Mouse (Mus musculus): ENCODE measurements around the gene Gpr135. TPM values are rescaled to one million over a fixed set of nuclear protein-coding genes. Genes with fewer than 3 reads are reported as not detected.
"Not testable (repeated sequence)": the region's sequence is repeated elsewhere in the genome, so short reads cannot be mapped to it uniquely, and the experiment has no call there.

Gpr135 gene
- total RNA-seq, 4 experiments from 2014 or later = 0.07 to 0.19 (median 0.11) TPM

DNA sequence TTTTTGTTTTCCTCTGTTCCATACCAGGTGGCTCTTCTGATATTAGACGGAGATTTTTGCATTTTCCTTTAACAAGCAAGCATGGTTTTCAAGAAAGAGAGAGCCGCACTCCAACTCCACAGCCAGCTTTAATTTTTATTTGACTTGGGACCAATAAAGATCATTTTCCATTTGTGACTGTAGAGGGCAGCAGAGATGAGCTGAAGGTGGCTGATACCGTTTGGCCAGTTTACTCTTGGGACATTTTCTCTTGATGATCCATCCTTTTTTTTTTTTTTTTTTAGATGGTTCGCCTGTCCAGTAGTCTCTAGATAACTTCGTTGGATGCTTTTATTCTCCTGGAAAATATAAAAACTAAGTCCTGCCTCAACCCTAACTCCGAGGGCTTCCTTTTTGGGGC lies 17.6 kb downstream of the Gpr135 start:
- DNase-seq (ENCODE audit: low spot score in 2 of 2) = no peak

DNA sequence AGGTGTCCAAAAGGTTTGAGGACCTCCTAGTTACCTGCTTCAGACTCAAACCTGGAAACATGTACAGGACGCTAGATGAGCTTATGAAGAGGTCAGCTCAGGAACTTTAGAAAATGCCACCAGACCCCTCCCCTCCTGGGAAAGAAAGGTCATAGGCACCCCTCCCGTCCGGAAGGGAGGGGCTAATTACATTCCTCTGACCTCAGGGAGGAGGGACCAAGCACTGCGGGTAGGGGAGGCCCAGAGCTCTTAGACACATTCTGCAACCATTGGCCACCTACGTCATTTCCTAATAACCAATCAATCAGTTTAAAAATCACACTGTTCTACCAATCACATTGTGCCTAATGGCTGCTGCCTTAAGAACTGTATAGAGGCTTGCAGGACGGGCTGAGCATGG lies 18.4 kb downstream of the Gpr135 start:
- DNase-seq (ENCODE audit: low spot score in 2 of 2) = no peak

DNA sequence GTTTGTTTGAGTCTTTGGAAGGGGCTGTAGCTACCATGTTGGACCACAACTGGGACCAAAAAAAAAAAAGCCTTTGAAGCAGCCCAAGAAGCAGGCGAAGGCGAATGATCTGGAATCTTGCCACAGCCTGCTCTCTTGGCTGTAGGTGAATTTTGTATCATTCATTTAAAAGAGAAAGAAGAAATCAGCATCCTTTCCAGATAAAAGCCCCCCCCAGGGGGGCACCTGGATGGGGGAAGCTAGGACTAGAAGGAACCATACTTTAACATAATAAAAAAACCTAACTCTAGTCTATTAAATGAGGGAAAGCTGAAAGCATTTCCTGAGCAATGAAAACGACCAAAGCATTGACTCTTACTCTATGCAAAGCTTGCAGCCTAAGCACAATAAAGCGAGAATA lies 20.1 kb downstream of the Gpr135 start:
- DNase-seq (ENCODE audit: low spot score in 2 of 2) = no peak

DNA sequence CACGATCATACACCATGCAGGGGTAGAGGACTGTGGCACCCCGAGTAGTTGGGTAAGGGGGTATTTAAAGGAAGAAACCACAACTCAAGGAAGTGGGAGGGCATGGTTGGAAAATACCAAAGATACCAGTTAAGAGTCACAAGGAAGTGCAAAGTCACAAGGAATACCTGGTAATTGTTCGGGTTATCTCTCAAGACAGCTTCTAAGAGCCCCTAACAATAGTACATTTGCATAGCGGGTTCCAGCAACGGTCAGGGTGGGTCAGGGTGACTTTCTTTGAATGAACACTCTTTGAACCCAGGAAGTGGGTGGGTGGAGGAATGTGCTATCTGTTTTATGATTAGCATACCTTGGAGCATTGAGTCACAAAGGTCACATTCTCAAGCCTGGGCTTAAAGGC lies 20.8 kb downstream of the Gpr135 start:
- not testable (repeated sequence) for DNase-seq (ENCODE audit: low spot score in 2 of 2)

DNA sequence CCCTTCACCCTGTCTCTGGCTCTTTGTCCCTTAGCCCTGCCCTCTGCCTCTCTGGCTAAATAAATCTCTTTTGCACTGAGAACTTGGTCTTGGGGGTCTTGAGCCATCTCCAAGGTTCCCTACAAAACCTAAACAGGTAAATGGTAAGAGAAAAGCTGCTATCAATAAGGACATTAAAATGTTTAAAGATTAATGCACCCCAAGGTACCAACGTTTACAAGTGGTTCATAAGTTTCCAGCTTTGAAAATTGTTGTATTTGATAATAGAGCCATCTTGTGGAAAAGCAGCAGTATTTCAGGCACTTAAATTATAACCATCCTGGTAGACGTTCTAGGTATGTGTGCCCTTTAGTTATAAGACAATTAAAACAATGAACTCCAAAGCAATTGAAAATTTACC lies 23.4 kb downstream of the Gpr135 start:
- no peak for DNase-seq (ENCODE audit: low spot score in 2 of 2)

DNA sequence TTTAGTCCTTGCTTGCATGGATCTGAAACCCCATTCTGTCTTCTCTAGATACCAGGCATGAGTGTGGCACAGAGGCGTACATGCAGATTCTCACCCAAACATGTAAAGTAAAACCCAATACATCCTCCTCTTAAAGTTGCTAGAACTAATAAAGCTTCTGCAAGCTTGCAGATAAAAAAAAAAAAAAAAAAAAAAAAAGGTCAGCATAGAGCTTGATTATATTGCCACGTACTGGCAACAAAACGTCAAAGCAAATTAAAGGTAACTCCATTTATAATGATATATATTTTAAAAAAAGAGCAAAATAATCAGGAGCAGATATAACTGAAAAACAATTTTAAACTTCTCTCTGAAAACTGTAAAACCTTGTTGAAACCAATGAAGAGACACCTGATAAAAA lies 29.7 kb downstream of the Gpr135 start:
- no peak for DNase-seq (ENCODE audit: low spot score in 2 of 2)

DNA sequence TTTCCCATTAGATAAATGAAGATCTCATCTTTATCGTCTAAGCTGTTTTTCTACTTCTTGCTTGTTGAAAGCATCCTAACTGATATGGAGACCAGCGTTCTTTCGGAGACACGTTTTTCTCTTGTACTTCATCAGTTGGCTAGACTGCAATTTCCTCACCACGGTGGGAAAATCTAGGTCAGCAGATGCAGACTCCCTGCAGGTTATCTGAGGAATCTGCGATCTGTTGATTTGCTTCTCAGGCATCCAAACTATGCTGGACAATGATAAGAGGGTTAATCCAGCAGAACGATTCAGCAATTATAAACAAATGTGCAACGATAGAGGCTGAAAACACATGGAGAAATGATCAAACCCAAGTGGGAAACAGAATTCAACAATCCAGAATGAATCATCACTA lies 31.4 kb downstream of the Gpr135 start:
- DNase-seq (ENCODE audit: low spot score in 2 of 2) = no peak

DNA sequence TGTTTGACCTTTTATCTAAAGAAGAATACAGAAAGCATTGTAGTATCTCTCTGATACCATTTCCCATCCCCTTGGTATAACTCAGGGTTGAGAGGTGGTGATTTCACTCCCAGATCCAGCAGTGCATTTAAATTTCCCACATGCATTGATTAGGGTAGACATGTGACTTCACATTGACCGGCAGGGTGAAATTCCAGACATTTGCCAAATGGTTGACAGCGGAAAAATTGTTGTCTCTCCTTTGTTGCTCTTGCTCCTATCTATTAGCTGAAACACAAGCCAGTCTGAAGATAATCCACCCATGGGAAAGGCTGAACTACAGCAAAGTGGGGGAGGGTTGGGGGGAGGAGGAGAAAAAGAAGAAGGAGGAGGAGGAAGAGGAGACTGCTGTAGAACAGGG lies 32.1 kb downstream of the Gpr135 start:
- no peak for DNase-seq (ENCODE audit: low spot score in 2 of 2)

DNA sequence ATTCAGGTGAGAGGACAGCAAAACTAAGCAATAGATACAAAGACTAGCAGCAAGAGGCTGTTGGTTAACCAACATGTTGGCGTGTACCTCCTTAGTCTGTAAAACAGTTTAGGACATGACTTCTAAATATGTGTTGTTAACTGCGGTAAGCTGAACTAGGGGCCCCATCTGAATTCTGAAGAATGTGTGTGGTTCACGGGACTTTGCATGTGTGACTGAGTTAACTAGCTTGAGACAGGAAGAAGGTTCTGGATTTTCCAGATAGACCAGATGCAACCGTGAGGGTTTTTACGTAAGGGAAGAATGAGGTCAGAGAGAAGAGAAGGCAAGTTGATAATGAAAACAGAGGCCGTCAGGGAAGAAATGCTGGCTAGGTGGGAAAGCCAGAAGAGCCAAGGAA lies 33.9 kb downstream of the Gpr135 start:
- DNase-seq (ENCODE audit: low spot score in 2 of 2) = no peak

DNA sequence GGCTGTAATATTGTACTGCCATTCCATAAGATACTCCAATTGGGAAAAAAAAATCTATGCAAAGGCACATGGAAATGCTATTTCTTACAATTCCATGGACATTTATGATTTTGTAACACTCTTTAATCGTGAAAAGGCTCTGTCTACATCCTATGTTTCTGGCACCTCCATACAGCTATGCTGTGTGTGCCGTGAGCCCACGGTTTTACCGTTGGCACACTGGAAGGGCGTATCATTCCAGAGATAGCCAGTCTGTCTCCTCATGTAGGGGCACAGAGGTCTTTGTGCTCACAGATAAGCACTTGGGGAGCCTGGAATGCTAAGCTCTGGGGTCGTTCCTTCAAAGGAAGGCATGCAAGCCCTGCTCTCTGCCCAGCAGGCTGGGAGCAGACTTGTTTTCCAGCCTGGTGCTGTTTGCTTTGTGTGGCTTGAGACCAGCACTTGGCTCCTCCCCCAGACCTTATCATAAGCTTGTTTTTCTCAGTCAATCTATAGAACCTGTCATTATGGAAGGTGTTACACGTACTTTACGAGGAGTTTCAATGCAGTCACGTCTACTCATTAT lies 34.7 kb downstream of the Gpr135 start:
- DNase-seq (ENCODE audit: low spot score in 2 of 2) = no peak

DNA sequence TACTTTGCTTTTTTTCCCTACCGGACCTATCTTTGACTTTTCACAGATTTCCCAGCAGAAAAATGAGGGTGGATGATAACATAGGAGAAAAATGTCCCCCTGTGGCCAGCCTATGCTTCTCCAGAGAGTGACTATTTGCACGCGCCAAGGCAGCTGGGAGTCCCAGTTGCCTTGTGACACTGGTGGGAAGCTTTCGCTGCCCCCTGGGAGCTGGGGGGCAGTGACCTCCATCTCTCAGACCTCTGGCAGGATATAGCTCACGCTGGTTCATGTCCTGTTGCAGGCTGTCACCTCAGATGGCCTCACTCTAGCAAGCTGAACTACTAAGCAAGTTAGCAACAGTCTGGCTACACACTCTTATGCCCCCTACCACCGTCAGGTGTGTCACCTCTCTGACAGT lies 39.1 kb downstream of the Gpr135 start:
- DNase-seq (ENCODE audit: low spot score in 2 of 2) = peak in 1 of 2 experiments; percentile 41

DNA sequence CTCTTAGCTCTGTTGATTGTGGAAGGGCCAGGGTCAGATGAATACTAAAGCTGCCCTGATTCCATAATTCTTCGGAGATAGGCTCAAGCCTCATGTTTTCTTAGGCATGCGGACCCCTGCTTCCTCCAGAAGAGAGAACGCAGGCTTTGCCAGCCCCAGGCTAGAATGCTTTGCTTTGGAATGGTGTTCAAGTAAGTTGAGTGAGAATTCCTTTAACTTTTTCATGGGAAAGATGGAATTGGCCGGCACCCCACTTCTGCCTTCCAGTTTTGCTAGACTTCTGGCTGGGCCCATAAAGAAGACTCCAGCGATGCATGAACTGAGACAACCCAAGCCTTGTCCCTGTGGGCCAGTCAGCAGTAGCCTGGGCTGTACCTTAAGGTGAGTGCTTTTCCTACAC lies 39.8 kb downstream of the Gpr135 start:
- no peak for DNase-seq (ENCODE audit: low spot score in 2 of 2)

DNA sequence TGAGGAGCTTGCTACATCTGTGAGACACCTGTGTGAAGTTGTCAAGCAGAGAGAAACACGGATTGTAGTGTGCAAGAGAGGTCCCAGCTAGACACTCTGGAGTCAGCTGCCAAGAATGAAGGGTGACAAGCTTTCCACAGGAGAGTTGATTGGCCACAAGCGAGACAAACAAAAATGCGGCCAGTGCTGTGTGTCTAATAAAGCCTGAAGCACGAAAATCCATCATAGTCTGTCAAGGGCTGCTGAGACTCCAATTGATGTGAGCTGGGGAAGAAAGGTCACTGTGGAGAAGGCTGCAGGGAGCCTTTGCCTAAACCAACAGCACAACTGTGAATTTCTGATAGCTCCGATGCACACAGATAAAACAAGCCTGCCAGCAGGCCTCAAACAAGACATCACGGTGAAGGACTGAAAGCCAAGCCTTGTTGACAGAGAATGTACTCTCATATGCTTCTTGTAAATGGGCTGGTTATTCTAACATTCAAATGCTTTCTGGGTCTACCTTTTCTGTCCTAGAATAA lies 45.6 kb downstream of the Gpr135 start:
- no peak for DNase-seq (ENCODE audit: low spot score in 2 of 2)

DNA sequence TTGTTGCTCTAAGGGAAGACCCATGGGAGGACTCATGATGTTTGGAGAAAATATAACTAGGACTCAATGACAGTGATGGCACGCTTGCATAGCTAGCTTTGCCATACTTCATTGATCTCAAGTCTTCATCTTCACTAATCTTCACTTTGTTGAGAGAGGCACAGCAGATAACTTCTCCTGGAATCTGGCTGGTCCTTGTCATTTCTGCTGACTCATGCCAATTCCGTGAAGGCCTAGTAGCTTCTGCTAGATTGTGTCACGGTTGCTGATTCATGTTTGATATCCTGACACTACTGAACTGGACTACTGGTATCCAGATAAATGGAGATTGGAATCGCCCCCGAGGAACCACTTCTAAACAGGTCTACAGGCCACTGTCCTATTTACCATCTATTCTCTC lies 47.4 kb downstream of the Gpr135 start:
- DNase-seq (ENCODE audit: low spot score in 2 of 2) = no peak

DNA sequence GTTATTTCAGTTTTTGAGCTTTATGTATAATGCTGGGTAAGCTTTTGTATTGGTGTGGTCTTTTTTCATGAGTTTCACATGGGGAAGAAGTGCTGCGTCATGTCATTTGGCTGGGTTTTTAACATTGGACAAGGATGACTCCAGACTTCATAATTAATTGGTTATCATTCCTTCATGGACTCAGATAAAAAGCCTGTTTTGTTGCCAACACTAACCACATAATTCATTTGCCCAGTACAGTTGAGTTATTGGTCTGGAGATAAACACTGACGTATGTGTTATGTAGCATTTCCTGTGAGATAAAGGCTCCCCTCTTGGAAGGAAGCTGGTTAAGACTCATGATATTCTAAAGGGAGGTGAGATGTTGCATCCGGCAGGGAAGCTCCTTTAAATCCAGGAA lies 48.1 kb downstream of the Gpr135 start:
- no peak for DNase-seq (ENCODE audit: low spot score in 2 of 2)

DNA sequence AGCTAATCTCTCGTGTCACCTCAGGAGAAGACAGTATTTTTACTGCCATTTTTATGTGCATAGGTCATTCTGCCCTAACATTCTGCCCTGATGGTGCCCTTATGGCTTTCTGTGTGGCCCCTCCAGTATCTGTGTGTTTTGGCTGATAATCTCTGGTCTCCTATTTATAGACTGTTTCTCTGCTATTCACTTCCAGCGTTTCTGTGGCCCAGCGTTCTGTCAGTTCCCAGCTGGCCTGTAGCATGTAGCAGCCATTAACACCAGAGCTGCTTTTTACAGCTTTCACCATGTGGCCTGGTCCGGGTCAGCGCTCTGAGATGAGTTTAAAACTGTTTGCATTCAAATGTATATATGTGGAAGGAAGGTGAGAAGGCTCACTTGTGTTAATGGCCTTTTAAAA lies 49.4 kb downstream of the Gpr135 start:
- DNase-seq (ENCODE audit: low spot score in 2 of 2) = no peak

DNA sequence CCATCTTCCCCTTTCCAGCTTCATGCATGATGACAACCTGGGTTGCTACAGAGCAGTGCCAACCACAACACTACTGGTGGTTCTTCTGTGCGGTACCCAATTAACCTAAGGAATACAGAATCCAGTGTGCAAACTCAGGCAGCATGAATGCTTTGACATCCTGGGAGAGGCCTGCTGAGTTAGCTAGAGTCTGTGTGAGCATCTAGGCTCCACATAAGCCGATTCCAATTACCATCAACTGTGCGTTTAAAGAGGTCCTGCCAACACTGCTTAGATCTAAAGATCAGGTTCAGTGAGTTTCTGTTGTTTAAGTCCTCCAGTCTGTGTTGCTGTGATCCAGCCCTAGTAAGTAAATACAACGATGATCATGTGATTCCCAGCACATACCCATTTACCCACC lies 50.6 kb downstream of the Gpr135 start:
- DNase-seq (ENCODE audit: low spot score in 2 of 2) = no peak

Other genes starting within 250 kb of the Gpr135 start
- gene Daam1, start 240.0 kb downstream of the Gpr135 start, total RNA-seq (2022) = 10 to 100 TPM in 1 of 4 experiments, 1 to 10 TPM in 3; 7.7 to 10.4 (median 8.8) TPM
- 1 to 10 TPM in 3 of 4 experiments, under 1 TPM in 1; 0.48 to 1.7 (median 1.1) TPM for gene L3hypdh, start 14.3 kb upstream of the Gpr135 start, total RNA-seq (2022)
- gene Jkamp, start 14.5 kb upstream of the Gpr135 start, total RNA-seq (2022) = 10 to 100 TPM in 2 of 4 experiments, 1 to 10 TPM in 2; 8.5 to 12.7 (median 10.2) TPM
- gene Ccdc175, start 113.9 kb upstream of the Gpr135 start, total RNA-seq (2022) = not detected

Data from gastrocnemius, adult 8-10 months (tissue).